Mouse (Mus musculus): Measurements from ENCODE around the gene Gm4513.
"Not testable (repeated sequence)": the region's sequence is repeated elsewhere in the genome, so short reads cannot be mapped to it uniquely, and the experiment has no call there.

Gene Gm4513

GRCm38 (mm10) chr7:20598921-20599320 is at the start of gene Gm4513:
Gene Gm4513 (minus strand): TSS chr7:20599021.
- not testable (repeated sequence) for DNase-seq

- not testable (repeated sequence) for DNase-seq
Observed at GRCm38 (mm10) chr7:20576141-20576540, 22.7 kb downstream of the Gm4513 start, which contains the start of gene Gm4141. Gene Gm4141 (minus strand): TSS chr7:20576241.

- not testable (repeated sequence) for DNase-seq
Observed at GRCm38 (mm10) chr7:20545657-20546056, 53.2 kb downstream of the Gm4513 start, which contains the start of gene Gm5726. Gene Gm5726 (minus strand): TSS chr7:20545757.
